Mouse (Mus musculus) MEL (cell line): ENCODE measurements around the gene Extl1. TPM values are rescaled to one million over a fixed set of nuclear protein-coding genes. Genes with fewer than 3 reads are reported as not detected.

ENCODE experiments used
- DNase-seq: peaks from one replicate; pipeline ENCODE4 v3.0.0; 2011; ENCODE audit warnings: low read depth, low spot score
- H3K27ac ChIP-seq: 2 replicates; pipeline ENCODE4 v1.5.1; 2012; ENCODE audit warnings: low read depth, mild to moderate bottlenecking, control low read depth, low read length, moderate library complexity; ENCODE audit not compliant: control insufficient read depth
- H3K27me3 ChIP-seq, 2 experiments: fragments of 150-350 bp in 1 of 2; sonication (generic) in 1 of 2; 2 replicates each; pipeline ENCODE4 v1.6.1; 2012; ENCODE audit warnings: low read length in 2 of 2, mild to moderate bottlenecking in 2 of 2, improper control_type of control experiment in 1 of 2, moderate library complexity in 1 of 2; ENCODE audit not compliant: insufficient read depth in 2 of 2, control insufficient read depth in 1 of 2
- H3K36me3 ChIP-seq, 2 experiments: 2 replicates each; pipeline ENCODE4 v1.6.1; 2012 to 2014; ENCODE audit warnings: low read length in 2 of 2, improper control_type of control experiment in 1 of 2, inconsistent platforms in 1 of 2, mild to moderate bottlenecking in 1 of 2; ENCODE audit not compliant: insufficient read depth in 2 of 2, control insufficient read depth in 1 of 2
- H3K4me1 ChIP-seq, 2 experiments: fragments of 150-350 bp in 1 of 2; sonication (generic) in 1 of 2; 2 replicates each; pipeline ENCODE4 v1.6.1; 2012; ENCODE audit warnings: low read length in 2 of 2, improper control_type of control experiment in 1 of 2, mild to moderate bottlenecking in 1 of 2; ENCODE audit not compliant: insufficient read depth in 2 of 2, control insufficient read depth in 1 of 2
- H3K4me3 ChIP-seq, 2 experiments: fragments of 150-350 bp in 1 of 2; sonication (generic) in 1 of 2; 2 replicates each; pipeline ENCODE4 v1.5.1; 2012; ENCODE audit warnings: low read depth in 2 of 2, low read length in 2 of 2, mild to moderate bottlenecking in 2 of 2, moderate library complexity in 2 of 2, control low read depth in 1 of 2, improper control_type of control experiment in 1 of 2; ENCODE audit not compliant: control insufficient read depth in 1 of 2, insufficient read depth in 1 of 2
- H3K79me2 ChIP-seq: 2 replicates; pipeline ENCODE4 v1.6.1; 2012; ENCODE audit warnings: mild to moderate bottlenecking, low read length, moderate library complexity; ENCODE audit not compliant: control insufficient read depth, poor library complexity, insufficient read depth
- H3K9ac ChIP-seq: 2 replicates; pipeline ENCODE4 v1.6.1; 2012; ENCODE audit warnings: low read depth, mild to moderate bottlenecking, control low read depth, low read length, moderate library complexity; ENCODE audit not compliant: control insufficient read depth, poor library complexity, severe bottlenecking
- H3K9me3 ChIP-seq: fragments of 150-350 bp; sonication (generic); replicated peaks from 2 replicates; pipeline ENCODE4 v1.6.1; 2012; ENCODE audit warnings: mild to moderate bottlenecking, low read length, improper control_type of control experiment, moderate library complexity; ENCODE audit not compliant: insufficient read depth
- CHD2 ChIP-seq: IDR thresholded peaks from 2 replicates; pipeline ENCODE4 v1.6.1; 2011; ENCODE audit warnings: low read length, improper control_type of control experiment
- CTCF ChIP-seq, 3 experiments: IDR thresholded peaks in 2 of 3; conservative IDR thresholded peaks in 1 of 3; 2 replicates each; pipeline ENCODE4 v1.5.1; 2011 to 2012; ENCODE audit warnings: low read length in 3 of 3, low read depth in 2 of 3, mild to moderate bottlenecking in 2 of 3, improper control_type of control experiment in 1 of 3, inconsistent platforms in 1 of 3, mixed read lengths in 1 of 3, moderate library complexity in 1 of 3; ENCODE audit not compliant: control insufficient read depth in 1 of 3, insufficient read depth in 1 of 3, poor library complexity in 1 of 3, severe bottlenecking in 1 of 3
- GATA1 ChIP-seq: IDR thresholded peaks from 2 replicates; pipeline ENCODE4 v1.6.1; 2011; ENCODE audit warnings: low read depth, low read length, improper control_type of control experiment
- MAX ChIP-seq: IDR thresholded peaks from 2 replicates; pipeline ENCODE4 v1.6.1; 2011; ENCODE audit warnings: low read length, improper control_type of control experiment
- MAZ ChIP-seq: IDR thresholded peaks from 2 replicates; pipeline ENCODE4 v1.6.1; 2012; ENCODE audit warnings: low read depth, mild to moderate bottlenecking, inconsistent platforms, low read length, improper control_type of control experiment
- MEF2A ChIP-seq: IDR thresholded peaks from 2 replicates; pipeline ENCODE4 v1.6.1; 2014; ENCODE audit warnings: low read depth, mild to moderate bottlenecking, inconsistent platforms, low read length, improper control_type of control experiment; ENCODE audit not compliant: poor library complexity, insufficient replicate concordance, severe bottlenecking; ENCODE audit errors: extremely low read depth
- MXI1 ChIP-seq: IDR thresholded peaks from 2 replicates; pipeline ENCODE4 v1.6.1; 2011; ENCODE audit warnings: mild to moderate bottlenecking, low read depth, low read length, improper control_type of control experiment
- NELFE ChIP-seq: IDR thresholded peaks from 2 replicates; pipeline ENCODE4 v1.6.1; 2011; ENCODE audit warnings: low read depth, low read length, improper control_type of control experiment
- POLR2A ChIP-seq, 2 experiments: IDR thresholded peaks; 2 replicates each; pipeline ENCODE4 v1.6.1; 2011 to 2012; ENCODE audit warnings: low read length in 2 of 2, mild to moderate bottlenecking in 2 of 2, control low read depth in 1 of 2, improper control_type of control experiment in 1 of 2, low read depth in 1 of 2, moderate library complexity in 1 of 2; ENCODE audit not compliant: control insufficient read depth in 1 of 2, insufficient read depth in 1 of 2, poor library complexity in 1 of 2
- TCF12 ChIP-seq: IDR thresholded peaks from 2 replicates; pipeline ENCODE4 v1.6.1; 2014; ENCODE audit warnings: low read depth, mild to moderate bottlenecking, inconsistent platforms, low read length, improper control_type of control experiment, moderate library complexity
- USF1 ChIP-seq: IDR thresholded peaks from 2 replicates; pipeline ENCODE4 v1.6.1; 2014; ENCODE audit warnings: low read depth, mild to moderate bottlenecking, inconsistent platforms, low read length, improper control_type of control experiment, moderate library complexity
- USF2 ChIP-seq, 2 experiments: IDR thresholded peaks; 2 replicates each; pipeline ENCODE4 v1.6.1; 2011 to 2012; ENCODE audit warnings: improper control_type of control experiment in 2 of 2, low read length in 2 of 2, borderline replicate concordance in 1 of 2, inconsistent platforms in 1 of 2, low read depth in 1 of 2, mild to moderate bottlenecking in 1 of 2; ENCODE audit not compliant: insufficient read depth in 1 of 2
- polyA plus RNA-seq, 2 experiments: library from polyadenylated mRNA; stranded (reverse) in 1 of 2; unstranded in 1 of 2; fragments of >175 nt in 1 of 2; fragments of >200 nt in 1 of 2; gene quantifications; 2 replicates each; pipeline versions ENCODE4 v1.2.1 to v1.2.4; 2012; ENCODE audit warnings: low replicate concordance in 2 of 2, low read depth in 1 of 2; ENCODE audit not compliant: insufficient read length in 2 of 2, insufficient read depth in 1 of 2, missing spikeins in 1 of 2
- total RNA-seq: library from RNA; depleted of rRNA; stranded (reverse); fragments of 300-350 nt; gene quantifications from 2 replicates; pipeline ENCODE4 v1.2.3, GENCODE M21; 2012

The Extl1 gene
- total and polyA plus RNA-seq, 3 experiments: 0.04 to 0.33 TPM; not detected in 1

GRCm38 (mm10) chr4:134344620-134345019 is 39.0 kb downstream of the Extl1 start:
- H3K79me2 ChIP-seq: no peaks in the 10 kb centered on the region
- no peak overlapping the region for H3K4me3 ChIP-seq
- H3K9me3 ChIP-seq: no peaks in the 10 kb centered on the region
- H3K27ac ChIP-seq: no peak overlapping the region
- no peaks in the 10 kb centered on the region for H3K27me3 ChIP-seq
- H3K4me1 ChIP-seq: peaks cover 6 to 19% of the 10 kb centered on the region in 2 experiments; a peak in 3 of 4 replicates
- H3K9ac ChIP-seq: no peak overlapping the region
- peaks cover 0 to 4% of the 10 kb centered on the region in 2 experiments; a peak in 1 of 4 replicates for H3K36me3 ChIP-seq
- TF ChIP-seq USF1 (no peak), CTCF (IDR thresholded peaks at IDR 0.05 in 2 of 3, conservative IDR thresholded peaks at IDR 0.05 in 1 of 3; ENCODE audit: control insufficient read depth in 1 of 3, insufficient read depth in 1 of 3, low read depth in 2 of 3, low read length in 3 of 3, poor library complexity in 1 of 3, severe bottlenecking in 1 of 3) (peak in 2 of 3 experiments; percentile 21 to 35; a peak in 3 of 6 replicates)
- DNase-seq: no peak

- no peaks in the 10 kb centered on the region for H3K79me2 ChIP-seq
- H3K36me3 ChIP-seq: peaks cover 0 to 2% of the 10 kb centered on the region in 2 experiments; a peak in 1 of 4 replicates
- no peak within 1 kb of the TSS for H3K9ac ChIP-seq
- no peaks in the 10 kb centered on the region for H3K9me3 ChIP-seq
- no peaks in the 10 kb centered on the region for H3K27me3 ChIP-seq
- H3K4me3 ChIP-seq: no peak within 1 kb of the TSS; a peak in 1 of 4 replicates
- peaks cover 6 to 14% of the 10 kb centered on the region in 2 experiments; a peak in 3 of 4 replicates for H3K4me1 ChIP-seq
- DNase-seq: no peak
- H3K27ac ChIP-seq: no peak within 1 kb of the TSS
- no peak for TF ChIP-seq POLR2A (IDR thresholded peaks at IDR 0.05; ENCODE audit: control insufficient read depth in 1 of 2, insufficient read depth in 1 of 2, low read depth in 1 of 2, low read length in 2 of 2, poor library complexity in 1 of 2)
- no peak for TF ChIP-seq USF2 (IDR thresholded peaks at IDR 0.05; ENCODE audit: borderline replicate concordance in 1 of 2, insufficient read depth in 1 of 2, low read depth in 1 of 2, low read length in 2 of 2)
- no peak for TF ChIP-seq MEF2A
- TF ChIP-seq GATA1: no peak
- TF ChIP-seq NELFE: no peak
- no peak for TF ChIP-seq MXI1
- TF ChIP-seq MAZ: no peak
- no peak for TF ChIP-seq MAX
- TF ChIP-seq TCF12: no peak
- no peak for TF ChIP-seq CHD2
- TF ChIP-seq, all 39 proteins: peak for 0
Observed at GRCm38 (mm10) chr4:134343071-134344031, 40.3 kb downstream of the Extl1 start, which contains the start of gene Slc30a2. Gene Slc30a2, plus strand, starts transcription at chr4:134343181.
